Mouse (Mus musculus) retina, postnatal 7 days (tissue): ENCODE measurements around the gene Atp9a.

Experiments
- DNase-seq: peaks from one replicate; pipeline ENCODE4 v3.0.0-alpha.2; 2012; ENCODE audit warnings: low read depth, low spot score

The Atp9a gene

GRCm38 (mm10) chr2:168643524-168644177, 98.6 kb downstream of the Atp9a start:
- DNase-seq, result no peak

GRCm38 (mm10) chr2:168642187-168642586, 100.0 kb downstream of the Atp9a start:
- DNase-seq, result peak; percentile 30

GRCm38 (mm10) chr2:168640460-168640859, 101.7 kb downstream of the Atp9a start:
- no peak for DNase-seq

- DNase-seq, result no peak
Observed at GRCm38 (mm10) chr2:168634881-168635280, 107.3 kb downstream of the Atp9a start.

GRCm38 (mm10) chr2:168633301-168633816, 108.8 kb downstream of the Atp9a start:
- DNase-seq, result no peak

GRCm38 (mm10) chr2:168632543-168632942, 109.7 kb downstream of the Atp9a start:
- no peak for DNase-seq

- peak; percentile 60 for DNase-seq
Observed at GRCm38 (mm10) chr2:168628787-168629186, 113.4 kb downstream of the Atp9a start.

GRCm38 (mm10) chr2:168627829-168628770, 114.1 kb downstream of the Atp9a start:
- DNase-seq, result no peak

GRCm38 (mm10) chr2:168626385-168626784, 115.8 kb downstream of the Atp9a start:
- DNase-seq, result no peak

- no peak for DNase-seq
Observed at GRCm38 (mm10) chr2:168625091-168625490, 117.1 kb downstream of the Atp9a start.

GRCm38 (mm10) chr2:168621111-168621802, 121.0 kb downstream of the Atp9a start:
- no peak for DNase-seq

GRCm38 (mm10) chr2:168618205-168618717, 123.9 kb downstream of the Atp9a start:
- no peak for DNase-seq

- no peak for DNase-seq
Observed at GRCm38 (mm10) chr2:168615160-168615559, 127.0 kb downstream of the Atp9a start.

GRCm38 (mm10) chr2:168614170-168614872, 127.9 kb downstream of the Atp9a start:
- no peak for DNase-seq

GRCm38 (mm10) chr2:168613092-168613880, 128.9 kb downstream of the Atp9a start:
- DNase-seq, result no peak

- no peak for DNase-seq
Observed at GRCm38 (mm10) chr2:168610941-168611340, 131.3 kb downstream of the Atp9a start.

- DNase-seq, result no peak
Observed at GRCm38 (mm10) chr2:168609653-168610248, 132.5 kb downstream of the Atp9a start.

- no peak for DNase-seq
Observed at GRCm38 (mm10) chr2:168608125-168608564, 134.1 kb downstream of the Atp9a start.

- DNase-seq, result no peak
Observed at GRCm38 (mm10) chr2:168604655-168605070, 137.5 kb downstream of the Atp9a start.

- no peak for DNase-seq
Observed at GRCm38 (mm10) chr2:168602387-168602741, 139.8 kb downstream of the Atp9a start.
